Mouse (Mus musculus): ENCODE measurements around the gene Tmem132d.

GRCm38 (mm10) chr5:128412306-128412705, 20.6 kb downstream of the Tmem132d start:
- TF ChIP-seq CTCF (IDR thresholded peaks at IDR 0.05; ENCODE audit: low read depth) (no peak), EP300 (IDR thresholded peaks at IDR 0.05; ENCODE audit: low read depth) (no peak)
